Mouse (Mus musculus) gastrocnemius, postnatal 25 days (tissue): ENCODE data around the gene Gm17727. TPM values are rescaled to one million over a fixed set of nuclear protein-coding genes. Genes with fewer than 3 reads are reported as not detected.
"Not testable (repeated sequence)": the region's sequence is repeated elsewhere in the genome, so short reads cannot be mapped to it uniquely, and the experiment has no call there.

ENCODE experiments used
- DNase-seq: peaks from one replicate; pipeline ENCODE4 v3.0.0; 2022
- long read RNA-seq, 2 experiments: library from polyadenylated mRNA; stranded (forward); transcript quantifications; one replicate each; pipeline ENCODE4 v2.0.0; 2021
- total RNA-seq, 2 experiments: library from RNA; stranded (reverse); gene quantifications; 1 replicate in 1 of 2; 2 replicates in 1 of 2; pipeline ENCODE4 v1.2.3; 2021

The Gm17727 gene
- total RNA-seq = not detected
- long read RNA-seq, experiment 1 = 0 reads
- long read RNA-seq, experiment 2 = 0 reads

DNA sequence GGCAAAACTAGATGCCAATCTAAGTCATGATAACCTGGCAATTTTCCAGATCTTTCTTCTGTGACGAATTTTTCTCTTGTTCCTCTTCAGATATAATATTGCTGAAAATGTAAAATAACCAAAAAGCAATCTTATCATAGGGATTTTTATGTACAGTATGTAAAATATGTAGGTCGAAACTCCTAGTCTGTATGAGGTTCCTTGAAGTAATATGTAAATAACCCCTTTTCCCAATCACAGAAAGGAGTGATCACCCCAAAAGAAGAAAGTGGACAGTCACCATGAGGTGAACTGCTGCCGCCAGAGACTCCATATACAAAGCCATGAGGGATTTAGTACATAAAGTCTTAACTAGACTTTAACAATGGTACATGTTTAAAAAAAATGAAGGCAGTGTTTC, at the start of gene Gm17727:
Gene Gm17727 (minus strand): TSS at position 101 of the 400 bp plus-strand sequence.
- no peak for DNase-seq

DNA sequence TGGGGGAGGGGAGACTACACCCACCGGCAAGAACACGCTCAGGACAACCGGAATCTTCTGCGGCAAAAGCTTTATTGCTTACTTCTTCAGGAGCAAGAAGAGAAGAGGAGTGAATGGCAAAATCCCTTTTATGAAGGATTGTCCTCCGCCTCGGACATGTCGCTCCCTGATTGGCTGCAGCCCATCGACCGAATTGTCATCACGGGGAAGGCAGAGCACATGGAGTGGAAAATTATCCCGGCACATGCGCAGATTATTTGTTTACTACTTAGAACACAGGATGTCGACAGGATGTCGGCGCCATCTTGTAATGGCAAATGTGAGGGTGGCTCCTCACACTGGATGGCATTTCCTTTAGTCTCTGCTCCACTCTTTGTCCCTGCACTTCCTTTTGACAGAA, 40.0 kb upstream of the Gm17727 start:
- DNase-seq = not testable (repeated sequence)

DNA sequence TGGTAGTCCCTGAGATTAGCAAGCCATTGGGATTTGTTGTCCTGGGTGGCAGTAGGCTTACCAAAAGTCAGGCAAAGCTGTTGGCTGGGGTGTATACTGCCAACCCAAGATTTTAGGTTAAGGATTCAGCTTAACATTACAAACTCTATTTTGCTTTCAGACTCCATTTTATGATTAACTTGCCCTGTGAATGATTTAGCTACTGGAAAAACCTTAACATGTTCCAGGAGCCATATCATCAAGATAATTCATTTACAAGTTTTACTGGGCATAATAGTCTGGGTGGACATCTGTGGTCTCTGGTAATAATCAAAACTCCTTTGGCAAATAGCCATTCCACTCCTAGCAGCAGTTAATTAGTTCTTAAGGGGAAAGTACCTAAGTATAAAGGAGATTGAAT, 20.2 kb upstream of the Gm17727 start:
- no peak for DNase-seq

DNA sequence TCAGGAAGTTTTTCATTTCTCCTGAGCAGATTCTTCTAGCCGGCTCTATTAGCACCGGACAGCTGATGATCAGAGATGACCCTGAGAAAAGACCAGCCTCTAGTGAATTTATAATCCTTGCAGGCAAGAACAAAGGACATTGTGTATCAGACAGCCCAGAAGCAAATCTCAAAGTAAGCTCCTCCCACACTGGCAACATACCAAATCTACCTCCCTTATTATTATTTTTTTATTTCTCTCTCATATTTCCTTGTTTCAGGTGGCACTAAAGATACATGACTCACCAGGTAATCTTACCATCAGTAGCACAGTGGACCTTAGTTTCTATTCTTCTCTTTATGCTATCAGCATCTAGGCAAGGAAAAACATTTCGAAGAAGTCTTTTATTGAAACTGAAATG, 12.1 kb upstream of the Gm17727 start, which contains the start of the genes Gm27235 and D730048I06Rik:
Gene Gm27235 (minus strand): TSS at position 101 of the 400 bp plus-strand sequence.
Gene D730048I06Rik (minus strand): TSS at position 112 of the 400 bp plus-strand sequence.
- DNase-seq = no peak

DNA sequence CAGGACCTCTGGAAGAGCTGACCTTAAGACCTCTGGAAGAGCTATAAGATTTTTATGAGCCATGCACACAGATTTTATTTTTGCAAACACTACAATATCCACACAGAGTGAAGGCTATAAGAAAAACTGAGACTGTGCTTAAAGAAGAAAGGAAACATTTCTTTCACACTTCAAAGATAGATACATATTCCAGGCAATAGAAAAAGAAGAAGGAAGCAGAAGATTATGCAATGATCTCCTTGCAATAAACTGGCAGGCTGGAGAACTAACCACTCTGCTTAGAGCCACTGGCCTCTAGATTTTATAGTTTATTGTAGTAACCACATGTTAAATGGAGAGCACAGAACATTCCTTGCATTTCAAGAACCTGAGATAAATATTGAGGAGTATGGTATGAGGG, 21.1 kb downstream of the Gm17727 start:
- DNase-seq = no peak

DNA sequence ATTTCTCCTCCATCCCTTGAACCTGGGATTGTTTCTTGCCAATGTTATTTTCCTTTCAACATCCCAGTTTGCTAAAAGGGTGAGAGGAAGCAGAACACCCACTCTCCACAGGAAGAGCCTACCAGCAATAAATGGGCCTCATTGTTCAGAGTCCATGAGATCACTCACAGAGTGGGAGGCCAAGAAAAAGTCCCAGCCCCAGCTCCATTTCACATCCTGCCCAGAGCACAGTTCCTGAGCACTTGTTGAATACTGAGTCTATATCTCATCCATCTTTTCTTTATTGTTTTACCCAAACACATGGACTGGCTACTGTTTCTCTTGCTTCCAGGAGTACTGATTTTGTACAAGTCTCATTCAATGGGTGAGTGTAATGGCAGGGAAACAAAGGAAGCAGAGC, 37.2 kb downstream of the Gm17727 start, which contains the start of gene Gm17677:
Gene Gm17677 (plus strand): TSS at position 301 of the 400 bp plus-strand sequence.
- no peak for DNase-seq

Other genes starting within 250 kb of the Gm17727 start
- gene Ddx25, start 219.6 kb downstream of the Gm17727 start, total RNA-seq = not detected
- gene Pus3, start 219.5 kb downstream of the Gm17727 start, total RNA-seq = 1 to 10 TPM; 7.0 to 9.2 TPM
- not detected for gene Pate2, start 207.8 kb downstream of the Gm17727 start, total RNA-seq
- gene Hyls1, start 207.7 kb downstream of the Gm17727 start, total RNA-seq = 1 to 10 TPM; 1.0 to 1.1 TPM
- gene Pate4, start 166.2 kb downstream of the Gm17727 start, total RNA-seq = not detected
- not detected for gene Pate3, start 129.9 kb downstream of the Gm17727 start, total RNA-seq
- not detected for gene Pate1, start 90.7 kb downstream of the Gm17727 start, total RNA-seq
- not detected for gene Gm17677, start 37.1 kb downstream of the Gm17727 start, total RNA-seq
- gene Gm27235, start 12.0 kb upstream of the Gm17727 start, total RNA-seq = not detected
- gene D730048I06Rik, start 12.0 kb upstream of the Gm17727 start, total RNA-seq = not detected
- gene 9230110F15Rik, start 66.0 kb upstream of the Gm17727 start, total RNA-seq = not detected
- not detected for gene 9230113P08Rik, start 130.3 kb upstream of the Gm17727 start, total RNA-seq